Mouse (Mus musculus) kidney, adult 10 weeks (tissue): ENCODE data around the gene Cstf3. TPM values are rescaled to one million over a fixed set of nuclear protein-coding genes. Genes with fewer than 3 reads are reported as not detected.

Experiments used
- polyA plus RNA-seq: library from polyadenylated mRNA; stranded (reverse); fragments of 350-450 nt; fragmentation: Illumina TruSeq; extraction: RNeasy Lipid Tissue Mini Kit (QIAGEN cat#74804); gene quantifications from one replicate; pipeline ENCODE4 v1.2.3, GENCODE M21; 2014; ENCODE audit warnings: low read depth, low replicate concordance

Cstf3 gene
- polyA plus RNA-seq = 39.0 TPM

GRCm38 (mm10) chr2:104590068-104590828 is at the start of gene Cstf3:
TSS of gene Cstf3 (plus strand) at chr2:104590523.

GRCm38 (mm10) chr2:104711585-104712485 is 121.5 kb downstream of the Cstf3 start, which contains the start of gene Tcp11l1:
TSS of gene Tcp11l1 (minus strand) at chr2:104712169.

Other genes with a start within 250 kb of the Cstf3 start
- gene D430041D05Rik, start 179.5 kb upstream of the Cstf3 start, polyA plus RNA-seq = 0.16 TPM
- 115 TPM for gene Hipk3, start 96.1 kb upstream of the Cstf3 start, polyA plus RNA-seq
- gene Tcp11l1, start 121.6 kb downstream of the Cstf3 start, polyA plus RNA-seq = 15.9 TPM
- not detected for gene Pin1rt1, start 125.9 kb downstream of the Cstf3 start, polyA plus RNA-seq
- gene Depdc7, start 152.4 kb downstream of the Cstf3 start, polyA plus RNA-seq = 66.2 TPM
- gene Qser1, start 226.2 kb downstream of the Cstf3 start, polyA plus RNA-seq = 31.1 TPM